ENCODE assay signal across 9 mouse cellular contexts in the genomic region with DNA sequence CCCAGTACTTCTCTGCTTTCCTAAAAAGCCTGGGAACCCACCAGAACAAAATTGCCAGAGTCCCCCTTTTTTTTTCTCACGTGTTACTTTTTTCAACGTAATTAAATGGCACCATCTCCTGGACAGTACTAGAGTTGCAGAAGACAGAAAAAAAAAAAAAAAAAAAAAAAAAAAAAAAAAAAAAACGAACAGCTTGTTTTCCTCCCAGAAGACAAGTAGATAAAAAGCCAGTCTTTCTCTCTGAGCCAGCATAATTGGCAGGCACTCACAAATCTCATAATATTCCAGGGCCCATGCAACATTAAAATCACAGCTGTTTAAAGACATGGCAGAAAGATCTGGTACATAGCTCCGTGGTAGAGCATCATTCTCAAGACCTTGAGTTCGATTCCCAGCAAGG.
DNase-seq lines count a peak whose midpoint lies in the region; ATAC-seq and TF ChIP-seq lines count a peak whose summit lies in the region.
"Had no signal": no experiment of that assay in that cellular context is flagged by ENCODE, and none has a peak within 500 bp of the region (broad histone marks: within the 10 kb centered on the region; RNA-seq: fewer than 3 reads in every experiment).

No protein-coding gene starts in this region.

- intact Hi-C loops in left cerebral cortex, adult 2 months (cut with DNase I), result loop anchor here (1.0 to 5.0 kb wide), 2 partner anchors 147 to 272 kb away; no protein-coding TSS in a partner anchor
- intact Hi-C loops in left cerebral cortex, postnatal 4 days (cut with DNase I), result loop anchor here (2.0 to 10.0 kb wide), 3 partner anchors 101 to 269 kb away; a partner anchor contains a TSS
- intact Hi-C loops in gastrocnemius, postnatal 14 days (cut with DNase I; ENCODE audit: low total_unique reads), result loop anchor here (2.0 to 10.0 kb wide), 2 partner anchors 101 to 147 kb away; no protein-coding TSS in a partner anchor

- ATAC-seq in cerebellum, adult (ENCODE audit: insufficient number of reproducible peaks, low FRiP score, low TSS enrichment), result no peak
- ATAC-seq in inflammation-experienced regulatory T-cells, adult 6 months, result no peak

- peak; percentile 50 for TF ChIP-seq CTCF in left cerebral cortex, adult 2 months (IDR thresholded peaks at IDR 0.05)

- no peak overlapping the region for H3K27ac ChIP-seq in left cerebral cortex, adult 2 months
- H3K27ac ChIP-seq: limb, embryonic 13.5 days had no signal

- DNase-seq in cerebellum, adult 8-10 months, result peak; percentile 26
- DNase-seq in left cerebral cortex, adult 2 months (ENCODE audit: extremely low spot score in 1 of 2, low spot score in 2 of 2), result no peak
- no peak for DNase-seq in left cerebral cortex, postnatal 4 days
- DNase-seq in ZHBTc4 (ENCODE audit: low read depth, low spot score), result peak; percentile 25
- DNase-seq in layer of hippocampus, adult 9-11 months, result peak; percentile 72
- no peak for DNase-seq in gastrocnemius, postnatal 14 days

- H3K4me3 ChIP-seq in left cerebral cortex, adult 2 months, result no peak overlapping the region
- H3K4me3 ChIP-seq: limb, embryonic 13.5 days had no signal

Comparison
In these comparisons a context has a peak if more than half of its experiments do, and no peak if none do; other contexts are left out.
1. DNase-seq: peak in cerebellum, adult 8-10 months (single experiment), ZHBTc4 (single experiment) and layer of hippocampus, adult 9-11 months (single experiment); none in left cerebral cortex, adult 2 months (0 of 2), left cerebral cortex, postnatal 4 days (single experiment) and gastrocnemius, postnatal 14 days (single experiment).